Mouse (Mus musculus): ENCODE measurements around the gene 1700037C18Rik.
"Not testable (repeated sequence)": the region's sequence is repeated elsewhere in the genome, so short reads cannot be mapped to it uniquely, and the experiment has no call there.

Gene 1700037C18Rik

DNA sequence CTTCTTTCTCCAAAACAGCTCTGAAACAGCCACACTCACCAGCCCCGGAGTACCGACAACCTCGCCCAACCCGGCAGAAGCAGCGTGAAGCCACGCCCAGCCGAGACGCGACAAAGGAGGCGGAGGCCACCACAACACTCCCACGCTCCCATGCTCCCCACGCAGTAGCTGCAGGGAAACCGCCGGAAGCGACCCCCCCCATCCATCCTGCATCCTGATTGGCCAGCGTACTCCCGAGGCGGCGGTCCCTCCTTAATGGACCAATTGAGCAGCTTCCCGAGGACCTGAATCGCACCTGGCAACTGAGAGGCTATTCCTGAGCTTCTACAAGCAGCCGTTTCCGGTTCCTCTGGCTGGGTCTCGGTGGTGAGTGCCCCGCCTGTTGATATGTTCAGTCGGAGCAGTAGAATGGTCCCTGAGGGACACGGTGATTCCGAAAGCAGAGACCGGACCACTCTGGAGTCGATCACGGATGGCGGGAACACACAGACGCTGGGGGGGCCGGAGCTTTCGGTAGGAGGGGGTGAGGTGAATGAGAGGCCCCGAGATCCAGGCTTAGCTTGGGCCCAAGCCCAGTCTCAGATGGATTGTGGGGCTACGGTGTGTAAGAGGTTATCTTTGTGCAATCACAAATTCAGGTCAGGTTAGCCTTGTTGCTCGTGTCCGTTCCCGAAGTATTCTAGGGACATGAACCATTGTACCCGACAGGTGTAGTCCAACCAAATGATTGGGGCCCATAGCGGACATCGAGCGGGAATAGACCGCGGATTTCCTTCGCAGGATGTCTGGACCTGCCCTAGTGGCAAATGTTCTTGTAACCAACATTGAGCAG, 36.1 kb downstream of the 1700037C18Rik start, which contains the start of gene Naa60:
TSS of gene Naa60 (plus strand) at position 160 of the 832 bp plus-strand sequence.
- peak; percentile 89 for DNase-seq

DNA sequence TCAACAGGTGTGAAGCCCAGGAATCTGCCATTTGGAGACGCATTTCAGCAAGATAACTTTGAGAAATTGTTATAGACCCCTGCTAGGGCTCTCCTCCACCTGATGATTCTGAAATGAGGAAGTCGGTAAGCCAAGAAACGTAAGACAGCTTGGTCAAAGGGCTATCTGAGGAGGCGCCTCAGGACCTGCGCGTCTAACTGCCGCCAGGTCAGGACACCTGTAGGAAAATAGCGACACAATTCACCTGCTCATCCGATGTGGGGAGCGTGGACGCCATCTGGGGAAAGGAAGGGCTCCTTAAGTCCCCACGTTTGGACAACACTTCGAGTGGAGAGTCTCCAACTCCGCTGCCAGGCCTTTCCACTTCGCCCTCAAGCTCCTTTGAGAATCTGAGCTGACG, 36.7 kb downstream of the 1700037C18Rik start:
- no peak for DNase-seq

DNA sequence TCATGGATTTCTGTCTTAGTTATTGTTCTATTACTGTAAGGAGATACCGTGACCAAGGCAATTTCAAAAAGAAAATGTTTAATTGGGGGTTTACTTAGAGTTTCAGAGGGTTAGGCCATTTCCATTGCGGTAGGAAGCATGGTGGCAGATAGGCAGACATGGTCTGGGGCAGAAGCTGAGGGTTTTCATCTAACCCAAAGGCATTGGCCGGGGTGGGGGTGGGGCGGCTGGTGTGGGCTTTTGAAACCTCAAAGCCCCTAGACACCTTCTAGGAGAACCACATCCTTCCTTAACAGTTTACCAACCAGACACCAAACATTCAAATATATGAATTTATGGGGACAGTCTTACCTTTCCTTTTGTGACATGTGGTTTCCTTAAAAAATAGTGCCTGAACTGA, 49.2 kb downstream of the 1700037C18Rik start:
- DNase-seq: no peak

DNA sequence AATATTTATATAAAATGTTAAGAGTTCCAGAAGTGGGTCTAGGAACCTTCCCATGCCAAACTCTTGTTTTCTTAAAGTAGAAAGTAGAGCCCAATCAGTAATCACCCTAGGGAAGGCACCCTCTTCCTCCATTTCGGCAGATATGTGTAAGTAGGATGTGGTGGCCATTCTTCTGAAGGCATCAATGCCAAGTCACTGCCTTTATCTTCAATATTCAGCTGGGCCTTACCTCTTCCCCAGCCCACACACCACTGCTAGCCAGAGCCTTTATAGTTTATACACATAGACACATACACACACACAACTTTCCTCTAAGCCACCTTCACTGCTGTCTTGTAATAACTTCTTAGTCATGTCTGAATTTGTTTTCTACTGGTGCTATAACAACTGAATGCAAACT, 52.7 kb downstream of the 1700037C18Rik start:
- DNase-seq: no peak

DNA sequence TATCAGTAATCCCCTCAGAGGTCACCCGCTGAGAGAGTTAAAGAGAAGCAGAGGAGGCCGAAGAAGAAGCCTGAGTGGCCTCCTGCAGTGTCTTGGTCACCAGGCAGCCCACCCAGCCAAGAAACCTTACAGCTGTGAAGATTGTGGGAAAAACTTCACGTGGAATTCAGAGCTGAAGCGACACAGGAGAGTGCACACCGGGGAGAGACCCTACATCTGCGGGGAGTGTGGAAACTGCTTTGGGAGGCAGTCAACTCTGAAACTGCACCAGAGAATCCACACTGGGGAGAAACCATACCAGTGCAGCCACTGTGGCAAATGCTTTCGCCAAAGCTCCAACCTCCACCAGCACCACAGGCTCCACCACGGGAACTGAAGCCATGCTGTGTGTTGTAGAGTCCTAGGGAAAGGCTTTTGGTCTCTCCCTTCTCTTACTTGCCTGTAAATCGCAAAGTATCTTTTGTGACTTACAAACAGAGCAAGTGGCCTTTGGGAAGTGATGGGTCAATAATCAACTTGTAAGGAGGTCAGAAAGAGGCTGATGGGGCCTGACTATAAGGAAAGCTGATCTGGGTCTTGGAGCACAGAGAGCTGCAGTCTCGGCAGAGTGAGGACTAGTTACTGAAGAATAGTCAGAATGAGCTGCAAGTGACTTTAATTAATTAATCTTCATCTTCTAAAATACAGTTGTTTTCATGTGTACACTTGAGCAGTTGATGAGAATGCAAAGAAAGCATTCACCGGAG, 53.9 kb downstream of the 1700037C18Rik start:
- no peak for DNase-seq

DNA sequence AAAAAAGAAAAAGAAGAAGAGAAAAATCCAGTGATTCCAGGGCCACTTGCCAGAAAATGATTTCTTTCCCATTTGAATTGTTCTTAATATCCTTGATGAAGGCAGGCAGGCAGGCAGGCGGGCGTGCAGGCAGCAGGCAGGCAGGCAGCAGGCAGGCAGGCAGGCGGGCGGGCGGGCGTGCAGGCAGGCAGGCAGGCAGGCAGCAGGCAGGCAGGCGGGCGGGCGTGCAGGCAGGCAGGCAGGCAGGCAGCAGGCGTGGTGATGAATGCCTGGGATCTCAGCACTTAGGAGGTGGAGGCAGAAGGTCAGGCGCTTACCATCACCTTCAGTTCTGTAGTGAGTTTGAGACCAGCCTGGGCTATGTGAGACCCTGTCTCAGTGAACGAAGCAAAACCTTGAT, 55.9 kb downstream of the 1700037C18Rik start:
- peak; percentile 32 for DNase-seq

DNA sequence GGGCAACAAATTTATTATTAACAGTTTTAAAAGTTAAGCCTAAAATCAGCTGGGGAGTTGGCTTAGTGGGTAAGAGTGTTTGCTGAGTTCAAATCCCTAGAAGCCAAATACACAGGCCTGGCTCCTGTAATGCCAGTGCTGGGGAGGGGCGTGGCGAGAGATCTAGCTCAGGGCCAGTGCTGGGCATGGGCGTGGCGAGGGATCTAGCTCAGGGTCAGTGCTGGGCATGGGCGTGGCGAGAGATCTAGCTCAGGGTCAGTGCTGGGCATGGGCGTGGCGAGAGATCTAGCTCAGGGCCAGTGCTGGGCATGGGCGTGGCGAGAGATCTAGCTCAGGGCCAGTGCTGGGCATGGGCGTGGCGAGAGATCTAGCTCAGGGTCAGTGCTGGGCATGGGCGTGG, 57.2 kb downstream of the 1700037C18Rik start:
- not testable (repeated sequence) for DNase-seq

DNA sequence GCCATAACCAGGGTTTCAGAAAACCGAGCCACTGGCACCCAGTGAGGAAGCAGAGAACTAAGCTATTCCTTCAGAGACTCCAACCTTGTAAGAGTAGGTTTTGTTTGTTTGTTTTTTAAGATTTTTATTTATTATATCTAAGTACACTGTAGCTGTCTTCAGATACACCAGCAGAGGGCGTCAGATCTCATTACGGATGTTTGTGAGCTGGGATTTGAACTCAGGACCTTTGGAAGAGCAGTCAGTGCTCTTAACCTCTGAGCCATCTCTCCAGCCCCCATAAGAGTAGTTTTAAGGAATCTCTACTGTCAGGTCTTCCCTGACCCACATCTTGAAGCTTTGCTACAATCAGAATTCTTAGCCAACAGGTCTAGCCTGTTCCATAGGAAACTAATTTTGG, 60.1 kb downstream of the 1700037C18Rik start:
- no peak for DNase-seq

DNA sequence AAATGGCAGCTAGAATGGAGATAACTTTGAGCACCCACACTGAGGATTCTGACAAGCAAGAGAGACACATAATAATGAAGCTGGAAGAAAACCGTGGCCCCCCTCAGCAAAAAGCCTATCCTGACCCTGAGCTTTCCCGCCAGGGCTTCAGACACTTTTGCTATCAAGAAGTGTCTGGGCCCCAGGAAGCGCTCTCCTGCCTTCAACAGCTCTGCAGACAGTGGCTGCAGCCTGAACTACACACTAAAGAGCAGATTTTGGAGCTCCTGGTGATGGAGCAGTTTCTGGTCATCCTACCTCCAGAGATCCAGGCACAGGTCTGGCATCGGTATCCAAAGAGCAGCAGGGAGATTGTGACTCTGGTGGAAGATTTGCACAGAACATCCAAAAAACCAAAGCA, 60.6 kb downstream of the 1700037C18Rik start:
- DNase-seq: no peak

DNA sequence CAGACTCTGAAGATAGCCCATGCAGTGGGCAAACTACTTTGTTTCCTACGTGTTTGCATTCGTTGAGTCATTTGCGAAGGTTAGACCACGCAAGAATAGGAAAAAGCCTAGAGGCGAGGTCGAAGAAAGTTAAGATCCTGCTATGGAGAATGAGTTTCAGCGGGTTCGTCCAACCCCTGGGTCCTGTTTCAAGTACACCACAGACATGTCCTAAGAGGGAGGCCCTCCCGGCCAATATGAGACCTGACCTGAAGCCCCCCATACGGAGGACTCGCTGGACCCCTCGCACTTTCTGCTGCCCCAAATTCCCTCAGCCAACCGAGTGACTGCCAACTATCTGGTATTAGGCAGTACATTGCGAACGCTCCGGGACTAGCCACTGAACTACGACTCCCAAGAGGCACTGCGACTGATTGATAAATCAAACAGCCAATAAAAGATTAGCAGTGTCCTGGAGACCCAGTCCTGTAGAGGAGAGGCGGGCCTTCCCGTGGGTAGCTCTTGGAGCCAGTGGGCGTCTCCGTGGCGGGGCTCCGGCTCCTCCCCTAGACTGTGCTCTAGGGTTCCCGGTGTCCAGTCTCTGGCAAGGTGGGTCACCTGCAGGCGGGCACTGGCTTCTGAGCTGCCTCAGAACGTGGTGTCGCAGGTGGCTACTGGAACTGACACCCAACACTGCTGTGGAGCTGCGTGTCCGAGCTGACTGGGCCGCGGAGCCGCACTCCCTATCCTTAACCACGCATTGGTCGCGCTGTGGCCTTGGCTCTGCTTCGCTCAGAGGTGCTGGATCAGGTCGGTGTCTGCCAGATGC, 61.6 kb downstream of the 1700037C18Rik start, which contains the start of gene Zfp174:
TSS of gene Zfp174 (plus strand) at position 558 of the 808 bp plus-strand sequence.
- DNase-seq: peak; percentile 93
